28 mouse cellular contexts compared by ENCODE assay signal in genomic region chr1:131049361-131049806, GRCm38 (mm10). TPM values are rescaled to one million over a fixed set of nuclear protein-coding genes. Genes with fewer than 3 reads are reported as not detected.
DNase-seq lines count a peak whose midpoint lies in the region; ATAC-seq and TF ChIP-seq lines count a peak whose summit lies in the region.
"Had no signal": no experiment of that assay in that cellular context is flagged by ENCODE, and none has a peak within 500 bp of the region (broad histone marks: within the 10 kb centered on the region; RNA-seq: fewer than 3 reads in every experiment).

No protein-coding gene starts in this region.

- TF ChIP-seq POLR2A in thymus, adult 2 months (IDR thresholded peaks at IDR 0.05; ENCODE audit: control insufficient read depth, extremely low read depth, insufficient read depth, low read length, poor library complexity) = no peak

- no peak for TF ChIP-seq CTCF in thymus, adult 2 months (IDR thresholded peaks at IDR 0.05; ENCODE audit: borderline replicate concordance, control insufficient read depth, extremely low read depth, insufficient read depth, low read length, poor library complexity)

- H3K4me1 ChIP-seq in limb, embryonic 12.5 days (replicated peaks) = 0 out of 2 replicates have a peak, but pooled peaks cover 15% of the 10 kb centered on the region
- 0 out of 2 replicates have a peak, but pooled peaks cover 6% of the 10 kb centered on the region for H3K4me1 ChIP-seq in limb, embryonic 10.5 days
- peaks cover 3% of the 10 kb centered on the region; the same call in 1 of the 2 replicates for H3K4me1 ChIP-seq in thymus, adult 2 months (replicated peaks; ENCODE audit: control insufficient read depth, insufficient read depth, low read length)

- H3K9ac ChIP-seq in limb, embryonic 12.5 days (replicated peaks) = no peak overlapping the region
- H3K9ac ChIP-seq: embryonic facial prominence, embryonic 12.5 days; forebrain, embryonic 13.5 days; forebrain, postnatal 0 days; hindbrain, embryonic 12.5 days had no signal

- peak; percentile 10 to 77 for DNase-seq in adrenal gland, adult (ENCODE audit: inconsistent age in 2 of 2, low spot score in 1 of 2)
- DNase-seq in adrenal gland, adult 2 months = no peak
- no peak for DNase-seq in limb, embryonic 10.5 days (ENCODE audit: low spot score)
- DNase-seq in thymus, postnatal 25 days = peak; percentile 17
- no peak for DNase-seq in thymus, adult 2 months
- peak; percentile 66 for DNase-seq in induced T-regulatory cell, adult 2 months (ENCODE audit: low read depth)
- DNase-seq in left cerebral cortex, adult 9 months (ENCODE audit: low spot score in 2 of 2) = no peak
- DNase-seq: adrenal gland, postnatal 25 days; cerebellum, adult 18-20 months; cerebellum, adult 9-11 months; cerebellum, postnatal 36 days; forebrain, postnatal 0 days; gastrocnemius, adult 2 months; gastrocnemius, postnatal 25 days; heart, postnatal 10 days; heart, postnatal 4 days had no signal

- WGBS in limb, embryonic 12.5 days = 72% methylated on average over 5 of the region's 5 CpGs
- WGBS in limb, embryonic 10.5 days = 80% methylated on average over 5 of the region's 5 CpGs
- 29% methylated on average over 5 of the region's 5 CpGs for WGBS in thymus, adult 2 months

- H3K27me3 ChIP-seq in limb, embryonic 12.5 days = no peaks in the 10 kb centered on the region
- H3K27me3 ChIP-seq in limb, embryonic 10.5 days (ENCODE audit: low read depth, poor library complexity, severe bottlenecking) = no peaks in the 10 kb centered on the region
- H3K27me3 ChIP-seq in thymus, adult 2 months (ENCODE audit: control insufficient read depth, insufficient read depth, low read length) = no peaks in the 10 kb centered on the region
- H3K27me3 ChIP-seq: embryonic facial prominence, embryonic 12.5 days; forebrain, embryonic 13.5 days; hindbrain, embryonic 12.5 days had no signal

- 0 out of 2 replicates have a peak overlapping the region, but pooled peaks have one; percentile 53 for H3K27ac ChIP-seq in limb, embryonic 12.5 days
- H3K27ac ChIP-seq in limb, embryonic 10.5 days = no peak overlapping the region
- no peak overlapping the region for H3K27ac ChIP-seq in thymus, adult 2 months (ENCODE audit: control insufficient read depth, insufficient read depth, low read length)
- H3K27ac ChIP-seq: embryonic facial prominence, embryonic 12.5 days; forebrain, embryonic 13.5 days; gastrocnemius, adult 2 months; heart, embryonic 10.5 days; hindbrain, embryonic 12.5 days had no signal

- H3K36me3 ChIP-seq in limb, embryonic 12.5 days = peaks cover 22% of the 10 kb centered on the region
- peaks cover 23% of the 10 kb centered on the region for H3K36me3 ChIP-seq in limb, embryonic 10.5 days
- no peaks in the 10 kb centered on the region for H3K36me3 ChIP-seq in thymus, adult 2 months (ENCODE audit: control insufficient read depth, insufficient read depth, low read length)

- H3K9me3 ChIP-seq in limb, embryonic 12.5 days = no peaks in the 10 kb centered on the region
- H3K9me3 ChIP-seq in limb, embryonic 10.5 days (replicated peaks) = no peaks in the 10 kb centered on the region
- H3K9me3 ChIP-seq: embryonic facial prominence, embryonic 12.5 days; forebrain, embryonic 13.5 days; heart, embryonic 10.5 days; hindbrain, embryonic 12.5 days had no signal

- no peak overlapping the region for H3K4me3 ChIP-seq in limb, embryonic 12.5 days (replicated peaks)
- no peak overlapping the region for H3K4me3 ChIP-seq in limb, embryonic 10.5 days
- H3K4me3 ChIP-seq in thymus, adult 2 months (ENCODE audit: control insufficient read depth, insufficient read depth, low read length) = no peak overlapping the region
- H3K4me3 ChIP-seq: embryonic facial prominence, embryonic 12.5 days; forebrain, embryonic 13.5 days; gastrocnemius, adult 2 months; heart, embryonic 10.5 days; hindbrain, embryonic 12.5 days had no signal

- H3K4me2 ChIP-seq in limb, embryonic 12.5 days = no peak overlapping the region
- H3K4me2 ChIP-seq: embryonic facial prominence, embryonic 12.5 days; forebrain, embryonic 13.5 days; hindbrain, embryonic 12.5 days had no signal

- ATAC-seq in limb, embryonic 12.5 days (ENCODE audit: insufficient number of reproducible peaks, insufficient read depth, low FRiP score, low TSS enrichment, low read depth) = no peak
- ATAC-seq: forebrain, embryonic 13.5 days; forebrain, postnatal 0 days; hindbrain, embryonic 16.5 days had no signal

RNA-seq across cellular contexts. Expression of gene Il10, which starts 29.7 kb away (rescaled TPM):
- total RNA-seq in adrenal gland, adult 2 months (2021) = not detected
- polyA plus RNA-seq in adrenal gland, adult 2 months (2012; rRNA removed) = not detected in 2 replicates
- 0.15 TPM in 1 of 2 replicates, not detected in the other for polyA plus RNA-seq in limb, embryonic 12.5 days (2016; fragmentation: Nextera tagmentation; extraction: Ambion mirVana)
- not detected in 2 replicates for polyA plus RNA-seq in limb, embryonic 10.5 days (2016; fragmentation: Nextera tagmentation; extraction: Ambion mirVana)
- 0.09 and 0.15 TPM in 2 replicates for polyA plus RNA-seq in thymus, adult 2 months (2012; rRNA removed)
- total RNA-seq: adrenal gland, adult 18-20 months; adrenal gland, postnatal 25 days; forebrain, postnatal 0 days; gastrocnemius, adult 2 months; gastrocnemius, postnatal 25 days; granulocyte monocyte progenitor cell, adult 5-6 weeks; heart, postnatal 10 days; heart, postnatal 4 days; MEL had no signal
- polyA plus RNA-seq: C2C12; embryonic facial prominence, embryonic 12.5 days; forebrain, embryonic 13.5 days; forebrain, postnatal 0 days; heart, embryonic 10.5 days; heart, embryonic 14.5 days; hindbrain, embryonic 12.5 days; hindbrain, embryonic 16.5 days; intestine, embryonic 14.5 days had no signal

RNA-seq across cellular contexts. Expression of gene Mapkapk2, which starts 48.2 kb away (rescaled TPM):
- 100 to 1,000 TPM; 161 to 176 TPM for total RNA-seq in adrenal gland, adult 2 months (2021)
- 130 and 132 TPM in 2 replicates for polyA plus RNA-seq in adrenal gland, adult 2 months (2012; rRNA removed)
- polyA plus RNA-seq in limb, embryonic 12.5 days (2016; fragmentation: Nextera tagmentation; extraction: Ambion mirVana) = 56.3 and 58.9 TPM in 2 replicates
- 46.8 and 47.9 TPM in 2 replicates for polyA plus RNA-seq in limb, embryonic 10.5 days (2016; fragmentation: Nextera tagmentation; extraction: Ambion mirVana)
- polyA plus RNA-seq in thymus, adult 2 months (2012; rRNA removed) = 67.2 and 69.6 TPM in 2 replicates

Comparison
In these comparisons a context has a peak if more than half of its experiments do, and no peak if none do; other contexts are left out.
1. DNase-seq: peak in adrenal gland, adult (2 of 2), thymus, postnatal 25 days (single experiment) and induced T-regulatory cell, adult 2 months (single experiment); none in adrenal gland, adult 2 months (single experiment), limb, embryonic 10.5 days (single experiment), thymus, adult 2 months (single experiment) and left cerebral cortex, adult 9 months (0 of 2).